Mouse (Mus musculus): ENCODE measurements around the gene Adi1. TPM values are rescaled to one million over a fixed set of nuclear protein-coding genes. Genes with fewer than 3 reads are reported as not detected.

Adi1 gene
- polyA plus RNA-seq, 1 experiment from 2014 or later = 41.1 TPM

DNA sequence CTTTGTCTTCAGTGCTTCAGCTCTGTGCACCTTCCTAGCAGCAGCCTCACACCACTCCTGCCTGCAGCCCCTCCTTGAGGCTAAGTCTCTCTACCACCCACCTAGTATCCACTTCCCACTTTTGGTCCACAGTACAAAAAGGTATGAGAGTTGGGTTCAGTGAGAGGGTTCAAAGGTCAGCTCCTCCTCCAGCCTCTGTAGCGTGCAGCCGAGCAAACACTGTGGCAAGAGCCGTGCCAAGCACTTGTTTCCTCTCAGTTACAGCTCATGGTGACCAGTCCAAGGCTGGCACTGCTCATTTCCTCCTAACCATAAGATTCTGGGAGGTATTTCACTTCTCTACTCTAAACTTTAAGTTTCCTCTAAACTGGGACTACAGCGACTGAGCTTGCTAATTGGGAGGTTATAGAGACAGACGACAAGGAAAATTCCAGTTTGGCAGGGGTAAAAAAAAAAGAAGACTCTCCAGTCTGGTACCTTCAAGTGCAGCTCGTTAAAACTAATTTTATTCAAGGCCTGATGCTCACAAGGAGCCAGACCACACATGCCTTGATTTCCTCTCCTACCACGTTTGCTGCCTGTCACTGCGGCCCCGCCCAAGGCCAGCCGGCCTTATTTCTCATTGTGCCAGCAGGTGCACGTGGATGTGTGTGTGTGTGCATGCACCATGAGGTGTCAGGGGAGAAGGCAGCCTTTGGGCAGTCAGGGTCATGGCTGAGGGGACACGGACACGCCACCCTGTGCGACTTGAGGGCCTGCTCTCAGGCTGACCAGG lies 23.0 kb downstream of the Adi1 start:
- Histone ChIP-seq H3K4me3 (no peak overlapping the region), H3K9me3 (replicated peaks) (no peaks in the 10 kb centered on the region), H3K27me3 (no peaks in the 10 kb centered on the region), H3K4me2 (no peak overlapping the region), H3K9ac (no peak overlapping the region), H3K36me3 (0 out of 2 replicates have a peak, but pooled peaks cover 10% of the 10 kb centered on the region), H3K4me1 (replicated peaks) (peaks cover 28% of the 10 kb centered on the region), H3K27ac (no peak overlapping the region)
- 83% methylated on average over 14 of the region's 14 CpGs for WGBS
- ATAC-seq (replicated peaks; ENCODE audit: insufficient number of reproducible peaks, insufficient read depth, low FRiP score, low read depth) = no peak

DNA sequence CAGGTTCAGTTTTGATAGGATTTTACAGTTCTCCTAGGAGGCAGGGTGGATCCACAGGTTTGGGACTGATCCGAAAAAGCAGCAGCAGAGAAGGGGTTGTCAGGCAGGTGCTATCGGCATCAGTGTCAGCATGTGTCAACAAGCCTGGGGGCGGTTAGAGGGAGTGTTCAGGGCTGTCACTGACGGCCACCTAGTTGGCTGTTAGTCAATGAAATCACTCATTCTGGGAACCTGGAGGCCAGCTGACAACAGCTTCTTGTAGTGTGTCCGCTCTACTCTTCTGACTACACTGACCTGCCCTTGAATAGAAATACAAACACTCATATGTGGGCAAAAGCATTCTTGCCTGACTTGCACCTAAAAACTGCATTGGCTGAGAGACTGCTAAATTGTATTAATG lies 24.1 kb downstream of the Adi1 start:
- Histone ChIP-seq H3K4me2 (no peak overlapping the region), H3K9me3 (replicated peaks) (no peaks in the 10 kb centered on the region), H3K36me3 (0 out of 2 replicates have a peak, but pooled peaks cover 10% of the 10 kb centered on the region), H3K9ac (no peak overlapping the region), H3K4me1 (replicated peaks) (peaks cover 28% of the 10 kb centered on the region), H3K4me3 (no peak overlapping the region), H3K27me3 (no peaks in the 10 kb centered on the region), H3K27ac (no peak overlapping the region)
- 77% methylated on average over 5 of the region's 5 CpGs for WGBS
- ATAC-seq (replicated peaks; ENCODE audit: insufficient number of reproducible peaks, insufficient read depth, low FRiP score, low read depth) = no peak

- WGBS = 9% methylated on average over 6 of the region's 6 CpGs
- Histone ChIP-seq H3K27me3 (no peaks in the 10 kb centered on the region), H3K4me3 (no peak overlapping the region), H3K27ac (peak overlapping the region; percentile 80; the same call in 1 of the 2 replicates), H3K4me1 (replicated peaks) (peaks cover 22% of the 10 kb centered on the region), H3K9ac (no peak overlapping the region), H3K4me2 (no peak overlapping the region), H3K36me3 (0 out of 2 replicates have a peak, but pooled peaks cover 10% of the 10 kb centered on the region), H3K9me3 (replicated peaks) (no peaks in the 10 kb centered on the region)
- ATAC-seq (replicated peaks; ENCODE audit: insufficient number of reproducible peaks, insufficient read depth, low FRiP score, low read depth) = no peak
Observed at GRCm38 (mm10) chr12:28699656-28700055, 24.6 kb downstream of the Adi1 start.

- Histone ChIP-seq H3K9me3 (replicated peaks) (no peaks in the 10 kb centered on the region), H3K36me3 (0 out of 2 replicates have a peak, but pooled peaks cover 10% of the 10 kb centered on the region), H3K4me3 (no peak overlapping the region), H3K4me1 (replicated peaks) (peaks cover 17% of the 10 kb centered on the region), H3K4me2 (no peak overlapping the region), H3K9ac (no peak overlapping the region), H3K27me3 (no peaks in the 10 kb centered on the region), H3K27ac (peak overlapping the region; percentile 80)
- WGBS = 22% methylated on average over 3 of the region's 3 CpGs
- ATAC-seq (replicated peaks; ENCODE audit: insufficient number of reproducible peaks, insufficient read depth, low FRiP score, low read depth) = peak; percentile 19; the same call in 1 of the 2 replicates
Observed at GRCm38 (mm10) chr12:28700101-28700511, 25.1 kb downstream of the Adi1 start.

DNA sequence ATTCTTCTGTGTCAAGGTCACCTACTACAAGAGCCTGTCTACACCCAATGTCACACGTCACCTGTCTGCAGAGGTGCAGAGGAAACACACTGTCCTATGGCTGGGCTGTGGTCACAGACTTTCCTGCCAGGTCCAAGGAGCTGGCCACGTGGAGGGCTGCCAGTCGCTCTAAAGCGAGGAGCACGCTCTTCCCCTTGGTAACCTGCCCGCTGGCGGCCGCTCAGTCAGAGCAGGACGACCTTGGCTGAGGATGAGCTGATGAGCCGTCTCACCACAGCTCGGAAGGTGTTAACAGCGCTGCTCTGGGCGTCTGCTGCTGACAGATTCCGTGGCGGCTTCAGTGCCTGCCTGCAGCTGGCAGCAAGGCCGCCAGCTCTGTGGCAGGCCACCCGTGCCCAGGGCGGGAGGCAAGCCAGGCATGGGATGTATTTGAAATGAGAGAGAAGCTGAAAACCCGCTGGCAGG lies 25.6 kb downstream of the Adi1 start:
- Histone ChIP-seq H3K36me3 (0 out of 2 replicates have a peak, but pooled peaks cover 10% of the 10 kb centered on the region), H3K4me2 (0 out of 2 replicates have a peak overlapping the region, but pooled peaks have one; percentile 2), H3K27ac (peak overlapping the region; percentile 80), H3K27me3 (no peaks in the 10 kb centered on the region), H3K9ac (no peak overlapping the region), H3K9me3 (replicated peaks) (no peaks in the 10 kb centered on the region), H3K4me3 (no peak overlapping the region), H3K4me1 (replicated peaks) (peaks cover 17% of the 10 kb centered on the region)
- WGBS = 41% methylated on average over 19 of the region's 19 CpGs
- ATAC-seq (replicated peaks; ENCODE audit: insufficient number of reproducible peaks, insufficient read depth, low FRiP score, low read depth) = peak; percentile 70

GRCm38 (mm10) chr12:28701302-28701701 lies 26.3 kb downstream of the Adi1 start:
- no peak for ATAC-seq (replicated peaks; ENCODE audit: insufficient number of reproducible peaks, insufficient read depth, low FRiP score, low read depth)
- Histone ChIP-seq H3K27ac (no peak overlapping the region), H3K9ac (no peak overlapping the region), H3K4me3 (no peak overlapping the region), H3K36me3 (0 out of 2 replicates have a peak, but pooled peaks cover 9% of the 10 kb centered on the region), H3K27me3 (no peaks in the 10 kb centered on the region), H3K9me3 (replicated peaks) (no peaks in the 10 kb centered on the region), H3K4me2 (no peak overlapping the region), H3K4me1 (replicated peaks) (peaks cover 17% of the 10 kb centered on the region)
- WGBS = 85% methylated on average over 11 of the region's 11 CpGs

GRCm38 (mm10) chr12:28704381-28704780 lies 29.4 kb downstream of the Adi1 start:
- no peaks in the 10 kb centered on the region for H3K9me3 ChIP-seq (replicated peaks)
- no peak for ATAC-seq (replicated peaks; ENCODE audit: insufficient number of reproducible peaks, insufficient read depth, low FRiP score, low read depth)
- 49% methylated on average over 12 of the region's 12 CpGs for WGBS

GRCm38 (mm10) chr12:28705204-28705603 lies 30.2 kb downstream of the Adi1 start:
- H3K36me3 ChIP-seq = peaks cover 3% of the 10 kb centered on the region; the same call in 1 of the 2 replicates
- WGBS = 84% methylated on average over 6 of the region's 6 CpGs
- H3K4me1 ChIP-seq (replicated peaks) = peaks cover 12% of the 10 kb centered on the region
- H3K27me3 ChIP-seq = no peaks in the 10 kb centered on the region
- no peak overlapping the region for H3K4me3 ChIP-seq
- H3K9ac ChIP-seq = no peak overlapping the region
- no peak for ATAC-seq (replicated peaks; ENCODE audit: insufficient number of reproducible peaks, insufficient read depth, low FRiP score, low read depth)
- H3K9me3 ChIP-seq (replicated peaks) = no peaks in the 10 kb centered on the region
- no peak overlapping the region for H3K4me2 ChIP-seq
- no peak overlapping the region for H3K27ac ChIP-seq

More at GRCm38 (mm10) chr12:28704381-28704780, 29.4 kb downstream of the Adi1 start:
- peaks cover 17% of the 10 kb centered on the region for H3K4me1 ChIP-seq (replicated peaks)
- H3K36me3 ChIP-seq = peaks cover 3% of the 10 kb centered on the region; the same call in 1 of the 2 replicates
- H3K27ac ChIP-seq = no peak overlapping the region
- H3K4me3 ChIP-seq = no peak overlapping the region
- H3K9ac ChIP-seq = no peak overlapping the region
- H3K27me3 ChIP-seq = no peaks in the 10 kb centered on the region
- no peak overlapping the region for H3K4me2 ChIP-seq

DNA sequence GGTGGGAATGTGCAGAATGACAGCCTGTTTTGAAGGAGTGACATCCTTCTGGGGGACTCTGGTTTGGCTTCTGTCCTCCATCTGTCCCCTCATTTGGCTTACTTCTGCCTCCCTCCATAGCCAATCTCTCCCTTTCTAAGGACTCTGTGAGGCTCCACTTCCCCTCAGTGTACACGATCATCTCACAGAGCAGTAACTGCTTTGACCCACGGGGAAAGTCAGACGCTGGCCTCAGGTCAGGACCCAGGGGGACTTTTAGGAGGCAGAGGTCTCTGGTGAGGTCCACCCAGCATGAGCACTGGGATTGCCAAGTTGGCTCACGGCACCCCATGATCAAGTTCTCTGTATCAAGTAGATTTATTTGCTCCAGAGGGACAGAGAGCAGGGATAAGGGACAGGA lies 33.1 kb downstream of the Adi1 start:
- no peaks in the 10 kb centered on the region for H3K27me3 ChIP-seq
- H3K27ac ChIP-seq = no peak overlapping the region
- no peak overlapping the region for H3K4me2 ChIP-seq
- 81% methylated on average over 4 of the region's 4 CpGs for WGBS
- no peak overlapping the region for H3K9ac ChIP-seq
- no peak overlapping the region for H3K4me3 ChIP-seq
- H3K36me3 ChIP-seq = peaks cover 24% of the 10 kb centered on the region
- no peak for ATAC-seq (replicated peaks; ENCODE audit: insufficient number of reproducible peaks, insufficient read depth, low FRiP score, low read depth)
- H3K9me3 ChIP-seq (replicated peaks) = no peaks in the 10 kb centered on the region
- H3K4me1 ChIP-seq (replicated peaks) = no peaks in the 10 kb centered on the region

- Histone ChIP-seq H3K36me3 (peaks cover 26% of the 10 kb centered on the region), H3K27me3 (no peaks in the 10 kb centered on the region), H3K4me2 (no peak overlapping the region), H3K9ac (no peak overlapping the region), H3K27ac (no peak overlapping the region), H3K9me3 (replicated peaks) (no peaks in the 10 kb centered on the region), H3K4me1 (replicated peaks) (no peaks in the 10 kb centered on the region), H3K4me3 (no peak overlapping the region)
- 77% methylated on average over 22 of the region's 22 CpGs for WGBS
- no peak for ATAC-seq (replicated peaks; ENCODE audit: insufficient number of reproducible peaks, insufficient read depth, low FRiP score, low read depth)
Observed at GRCm38 (mm10) chr12:28710566-28711185, 35.6 kb downstream of the Adi1 start.

- Histone ChIP-seq H3K4me3 (no peak overlapping the region), H3K4me2 (no peak overlapping the region), H3K9ac (no peak overlapping the region), H3K27me3 (no peaks in the 10 kb centered on the region), H3K27ac (no peak overlapping the region), H3K9me3 (replicated peaks) (no peaks in the 10 kb centered on the region), H3K36me3 (peaks cover 35% of the 10 kb centered on the region), H3K4me1 (replicated peaks) (no peaks in the 10 kb centered on the region)
- 79% methylated on average over 24 of the region's 24 CpGs for WGBS
- no peak for ATAC-seq (replicated peaks; ENCODE audit: insufficient number of reproducible peaks, insufficient read depth, low FRiP score, low read depth)
Observed at GRCm38 (mm10) chr12:28714822-28715632, 40.0 kb downstream of the Adi1 start.
